Mouse (Mus musculus) C2C12 (cell line): ENCODE measurements around the gene Raver2.

Experiments
- CEBPB ChIP-seq: IDR thresholded peaks from one replicate; pipeline ENCODE4 v1.6.1; 2011; ENCODE audit warnings: low read depth, mild to moderate bottlenecking, control low read depth, moderate library complexity
- CTCF ChIP-seq: IDR thresholded peaks from one replicate; pipeline ENCODE4 v1.5.1; 2011; ENCODE audit not compliant: control insufficient read depth, insufficient read depth, insufficient read length
- MYOD1 ChIP-seq: IDR thresholded peaks from one replicate; pipeline ENCODE4 v1.6.1; 2011; ENCODE audit warnings: low read depth; ENCODE audit not compliant: control insufficient read depth, insufficient read length

DNA sequence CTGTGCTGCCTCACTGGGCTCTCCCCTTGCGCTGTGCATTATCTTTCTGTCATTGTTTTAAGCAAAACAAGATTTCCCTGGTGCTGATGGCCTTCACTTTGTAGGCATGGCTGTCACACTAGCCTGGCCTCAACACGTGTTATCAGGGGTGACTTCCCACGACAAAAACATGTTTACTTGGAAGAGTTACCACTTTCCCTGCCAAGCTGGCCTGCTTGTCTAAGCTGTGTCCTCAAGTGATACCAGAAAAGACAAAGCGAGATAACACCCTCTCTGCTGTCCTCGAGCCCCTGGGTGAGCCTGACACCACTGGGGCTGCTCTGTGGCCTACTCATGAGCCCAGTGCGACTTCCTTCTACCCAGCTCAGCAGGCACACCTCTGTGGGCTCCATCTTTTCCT, 107.3 kb downstream of the Raver2 start:
- TF ChIP-seq CTCF (no peak), MYOD1 (no peak), CEBPB (no peak)
